Mouse (Mus musculus): ENCODE data around the gene Clec4d. TPM values are rescaled to one million over a fixed set of nuclear protein-coding genes. Genes with fewer than 3 reads are reported as not detected.
"Not testable (repeated sequence)": the region's sequence is repeated elsewhere in the genome, so short reads cannot be mapped to it uniquely, and the experiment has no call there.

Gene Clec4d
- polyA plus RNA-seq, 1 experiment from 2014 or later, result 0.11 TPM

DNA sequence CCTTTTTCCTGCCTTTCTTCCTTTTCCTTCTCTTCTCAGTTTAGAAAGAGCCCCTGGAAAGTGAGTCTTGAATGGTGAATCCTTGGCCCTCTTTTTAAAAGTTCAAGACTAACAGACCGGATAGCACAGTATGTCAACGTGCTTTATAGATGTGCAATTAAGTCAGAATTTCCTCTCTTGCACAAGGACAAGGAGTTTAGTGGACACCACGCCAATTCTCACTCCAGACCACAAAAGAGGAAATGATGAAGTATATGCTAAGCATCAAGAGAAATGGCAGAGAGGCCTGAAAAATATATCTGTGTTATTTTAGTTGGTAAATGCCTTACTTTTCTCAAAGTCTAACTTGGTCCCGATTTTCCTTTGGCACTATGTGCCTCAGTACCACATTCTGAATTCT, 27.8 kb downstream of the Clec4d start, which contains the start of gene Clec4e:
Gene Clec4e (minus strand): TSS at position 118 of the 400 bp plus-strand sequence.
- ATAC-seq (ENCODE audit: insufficient number of reproducible peaks, low FRiP score, low TSS enrichment, low read depth), result no peak
- Histone ChIP-seq H3K9ac (ENCODE audit: low read length) (no peak within 1 kb of the TSS), H3K27me3 (ENCODE audit: control insufficient read depth, insufficient read depth, low read length) (no peaks in the 10 kb centered on the region), H3K4me1 (ENCODE audit: control insufficient read depth, insufficient read depth, low read length) (no peaks in the 10 kb centered on the region), H3K4me3 (ENCODE audit: low read depth, low read length) (no peak within 1 kb of the TSS), H3K4me2 (ENCODE audit: low read depth, severe bottlenecking) (no peak within 1 kb of the TSS), H3K9me3 (ENCODE audit: control insufficient read depth, low read length) (no peaks in the 10 kb centered on the region), H3K36me3 (ENCODE audit: control insufficient read depth, insufficient read depth, low read length) (no peaks in the 10 kb centered on the region), H3K27ac (replicated peaks; ENCODE audit: low read depth, low read length) (no peak within 1 kb of the TSS)
- 85% methylated on average over 4 of the region's 4 CpGs for whole genome bisulfite sequencing
- no peak for DNase-seq (ENCODE audit: low spot score)

GRCm38 (mm10) chr6:123292751-123293400, 31.0 kb downstream of the Clec4d start:
- DNase-seq (ENCODE audit: low spot score) (no peak), ATAC-seq (ENCODE audit: insufficient number of reproducible peaks, low FRiP score, low TSS enrichment, low read depth) (no peak)
- 95% methylated on average over 1 of the region's 1 CpGs for WGBS
- no peak overlapping the region for H3K9ac ChIP-seq (ENCODE audit: low read length)
- H3K4me3 ChIP-seq (ENCODE audit: low read depth, low read length), result no peak overlapping the region
- no peaks in the 10 kb centered on the region for H3K9me3 ChIP-seq (ENCODE audit: control insufficient read depth, low read length)
- H3K27ac ChIP-seq (replicated peaks; ENCODE audit: low read depth, low read length), result no peak overlapping the region
- H3K4me2 ChIP-seq (ENCODE audit: low read depth, severe bottlenecking), result no peak overlapping the region
- H3K4me1 ChIP-seq (ENCODE audit: control insufficient read depth, insufficient read depth, low read length), result no peaks in the 10 kb centered on the region
- H3K27me3 ChIP-seq (ENCODE audit: control insufficient read depth, insufficient read depth, low read length), result no peaks in the 10 kb centered on the region
- H3K36me3 ChIP-seq (ENCODE audit: control insufficient read depth, insufficient read depth, low read length), result no peaks in the 10 kb centered on the region

DNA sequence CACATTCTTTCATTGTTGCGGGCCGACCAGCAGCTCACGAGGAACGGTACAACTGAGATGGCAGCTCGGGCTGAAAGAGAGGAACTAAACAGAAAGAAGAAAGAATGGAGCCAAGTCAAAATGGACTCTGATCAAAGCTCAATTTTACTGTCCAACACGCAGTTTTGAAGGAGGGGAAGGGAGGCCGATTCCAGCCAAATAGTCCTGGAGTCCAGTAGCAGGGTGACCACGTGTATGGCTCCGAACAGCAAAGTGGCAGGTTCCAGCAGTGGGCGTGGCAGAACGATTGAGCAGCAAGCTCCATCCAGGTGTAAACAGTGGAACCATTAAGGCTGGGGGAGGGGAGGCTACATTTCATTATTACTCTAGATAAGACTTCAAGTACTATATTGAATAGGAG, 31.6 kb downstream of the Clec4d start:
- not testable (repeated sequence) for H3K27ac ChIP-seq (replicated peaks; ENCODE audit: low read depth, low read length); DNase-seq (ENCODE audit: low spot score); ATAC-seq (ENCODE audit: insufficient number of reproducible peaks, low FRiP score, low TSS enrichment, low read depth); H3K36me3 ChIP-seq (ENCODE audit: control insufficient read depth, insufficient read depth, low read length); H3K4me2 ChIP-seq (ENCODE audit: low read depth, severe bottlenecking); H3K4me3 ChIP-seq (ENCODE audit: low read depth, low read length); H3K4me1 ChIP-seq (ENCODE audit: control insufficient read depth, insufficient read depth, low read length); H3K9ac ChIP-seq (ENCODE audit: low read length); H3K27me3 ChIP-seq (ENCODE audit: control insufficient read depth, insufficient read depth, low read length); H3K9me3 ChIP-seq (ENCODE audit: control insufficient read depth, low read length)
- WGBS, result 87% methylated on average over 11 of the region's 11 CpGs

GRCm38 (mm10) chr6:123296687-123297086, 34.8 kb downstream of the Clec4d start:
- DNase-seq (ENCODE audit: low spot score) (no peak), ATAC-seq (ENCODE audit: insufficient number of reproducible peaks, low FRiP score, low TSS enrichment, low read depth) (no peak)
- Histone ChIP-seq H3K4me3 (ENCODE audit: low read depth, low read length) (no peak overlapping the region), H3K27me3 (ENCODE audit: control insufficient read depth, insufficient read depth, low read length) (no peaks in the 10 kb centered on the region), H3K9me3 (ENCODE audit: control insufficient read depth, low read length) (no peaks in the 10 kb centered on the region), H3K27ac (replicated peaks; ENCODE audit: low read depth, low read length) (no peak overlapping the region), H3K36me3 (ENCODE audit: control insufficient read depth, insufficient read depth, low read length) (no peaks in the 10 kb centered on the region), H3K4me1 (ENCODE audit: control insufficient read depth, insufficient read depth, low read length) (no peaks in the 10 kb centered on the region), H3K9ac (ENCODE audit: low read length) (no peak overlapping the region), H3K4me2 (ENCODE audit: low read depth, severe bottlenecking) (no peak overlapping the region)
- 64% methylated on average over 1 of the region's 1 CpGs for WGBS

DNA sequence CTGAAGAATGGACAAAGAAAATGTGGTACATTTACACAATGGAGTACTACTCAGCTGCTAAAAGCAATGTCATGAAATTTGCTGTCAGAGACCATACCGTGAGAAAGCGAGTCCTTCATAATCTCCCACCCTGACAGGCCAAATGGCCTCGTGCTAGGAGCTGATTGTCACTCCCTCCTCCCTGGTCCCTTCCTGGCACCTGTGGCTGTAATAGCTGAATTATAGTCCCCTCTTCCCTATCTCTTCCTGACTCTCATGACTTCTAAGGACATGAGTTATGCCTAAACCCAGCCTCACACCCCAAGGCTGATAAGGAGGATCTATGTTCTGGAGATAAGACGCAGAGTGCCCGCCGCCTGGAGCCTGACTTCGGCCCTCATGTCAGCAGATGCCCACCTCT, 44.4 kb downstream of the Clec4d start:
- WGBS, result 74% methylated on average over 7 of the region's 7 CpGs
- not testable (repeated sequence) for H3K36me3 ChIP-seq (ENCODE audit: control insufficient read depth, insufficient read depth, low read length); H3K4me1 ChIP-seq (ENCODE audit: control insufficient read depth, insufficient read depth, low read length); H3K4me2 ChIP-seq (ENCODE audit: low read depth, severe bottlenecking); H3K9ac ChIP-seq (ENCODE audit: low read length); H3K9me3 ChIP-seq (ENCODE audit: control insufficient read depth, low read length); H3K27me3 ChIP-seq (ENCODE audit: control insufficient read depth, insufficient read depth, low read length); H3K4me3 ChIP-seq (ENCODE audit: low read depth, low read length); ATAC-seq (ENCODE audit: insufficient number of reproducible peaks, low FRiP score, low TSS enrichment, low read depth); H3K27ac ChIP-seq (replicated peaks; ENCODE audit: low read depth, low read length); DNase-seq (ENCODE audit: low spot score)

- no peak for ATAC-seq (ENCODE audit: insufficient number of reproducible peaks, low FRiP score, low TSS enrichment, low read depth)
- Histone ChIP-seq H3K4me1 (ENCODE audit: control insufficient read depth, insufficient read depth, low read length) (no peaks in the 10 kb centered on the region), H3K4me3 (ENCODE audit: low read depth, low read length) (no peak within 1 kb of the TSS), H3K4me2 (ENCODE audit: low read depth, severe bottlenecking) (no peak within 1 kb of the TSS), H3K36me3 (ENCODE audit: control insufficient read depth, insufficient read depth, low read length) (no peaks in the 10 kb centered on the region), H3K9ac (ENCODE audit: low read length) (no peak within 1 kb of the TSS), H3K27me3 (ENCODE audit: control insufficient read depth, insufficient read depth, low read length) (no peaks in the 10 kb centered on the region), H3K27ac (replicated peaks; ENCODE audit: low read depth, low read length) (no peak within 1 kb of the TSS), H3K9me3 (ENCODE audit: control insufficient read depth, low read length) (no peaks in the 10 kb centered on the region)
- no peak for DNase-seq (ENCODE audit: low spot score)
- WGBS, result 93% methylated on average over 2 of the region's 2 CpGs
Measured at GRCm38 (mm10) chr6:123308033-123308432, 46.1 kb downstream of the Clec4d start, which contains the start of gene Vmn2r19. TSS of gene Vmn2r19 (plus strand) at chr6:123308333.

Other genes with a start within 250 kb of the Clec4d start
- gene Clec4b1, start 212.1 kb upstream of the Clec4d start, polyA plus RNA-seq (2014; fragmentation: Nextera tagmentation; extraction: Ambion mirVana), result not detected in 2 replicates
- 0.53 and 1.4 TPM in 2 replicates for gene Clec4a2, start 155.7 kb upstream of the Clec4d start, polyA plus RNA-seq (2014; fragmentation: Nextera tagmentation; extraction: Ambion mirVana)
- not detected in 2 replicates for gene Clec4b2, start 89.2 kb upstream of the Clec4d start, polyA plus RNA-seq (2014; fragmentation: Nextera tagmentation; extraction: Ambion mirVana)
- gene Clec4n, start 32.3 kb upstream of the Clec4d start, polyA plus RNA-seq (2014; fragmentation: Nextera tagmentation; extraction: Ambion mirVana), result 0.17 and 0.28 TPM in 2 replicates
- not detected in 2 replicates for gene Clec4e, start 27.8 kb downstream of the Clec4d start, polyA plus RNA-seq (2014; fragmentation: Nextera tagmentation; extraction: Ambion mirVana)
- not detected in 2 replicates for gene Vmn2r19, start 46.2 kb downstream of the Clec4d start, polyA plus RNA-seq (2014; fragmentation: Nextera tagmentation; extraction: Ambion mirVana)
- not detected in 2 replicates for gene Vmn2r20, start 156.0 kb downstream of the Clec4d start, polyA plus RNA-seq (2014; fragmentation: Nextera tagmentation; extraction: Ambion mirVana)

Data from limb, embryonic 11.5 days (tissue).